Mouse (Mus musculus) cerebellum, postnatal 25 days (tissue): ENCODE measurements at regions not wholly inside any gene's neighbourhood (a gene's known extent, or its start where the extent isn't known, plus 50 kb on each side); places are given as distances from the start of the nearest gene placed in this dataset.
A peak's percentile ranks its signal among the peaks of the same experiment; 100 is the strongest.

Experiments
- DNase-seq, 2 experiments: peaks; one replicate each; pipeline ENCODE4 v3.0.0; 2021; ENCODE audit warnings: mixed read lengths in 2 of 2

- DNase-seq, result no peak
Observed at GRCm38 (mm10) chr9:47401511-47401910, 128.5 kb upstream of the Cadm1 start.

DNA sequence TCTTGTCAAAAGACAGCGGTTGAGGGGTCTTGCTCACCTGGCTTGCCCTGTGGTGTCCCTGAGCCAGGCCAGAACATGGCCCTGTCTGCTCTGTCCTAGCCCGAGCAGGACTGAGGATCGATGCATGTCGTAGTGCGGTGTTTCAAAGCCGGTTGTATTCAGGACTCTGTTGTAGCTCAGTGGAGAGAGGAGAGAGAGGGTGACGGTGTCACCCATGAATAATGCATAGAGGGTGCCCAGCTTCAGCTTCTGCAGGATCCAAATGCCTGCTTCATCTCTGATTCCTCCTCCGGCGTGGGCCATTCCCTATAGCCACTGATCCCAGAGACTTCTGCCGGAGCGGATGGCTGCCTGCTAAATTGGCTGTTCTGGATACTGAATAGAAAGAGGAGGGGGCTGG lies 126.7 kb upstream of the Cadm1 start:
- no peak for DNase-seq

- DNase-seq, result no peak
Observed at GRCm38 (mm10) chr9:47404821-47405220, 125.2 kb upstream of the Cadm1 start.

DNA sequence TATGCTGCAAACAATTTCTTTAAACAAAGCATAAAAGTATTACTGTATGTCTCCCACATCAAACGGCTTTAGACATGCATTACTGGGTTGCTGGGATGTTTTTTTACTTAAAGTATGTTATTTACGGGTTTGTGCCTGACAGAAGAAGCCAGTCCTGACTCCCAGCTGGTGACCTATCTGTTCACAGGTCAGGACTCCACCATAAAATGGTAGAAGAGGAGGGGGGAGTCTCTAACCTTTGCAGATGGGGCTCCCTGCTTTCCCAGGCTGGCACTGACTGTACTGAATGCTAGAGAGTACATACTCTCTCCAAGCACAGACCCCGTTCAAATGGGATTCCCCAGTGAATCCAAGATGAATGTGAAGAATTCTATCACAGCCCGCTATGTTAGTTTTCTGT lies 124.4 kb upstream of the Cadm1 start:
- no peak for DNase-seq

GRCm38 (mm10) chr9:47407007-47407670 lies 122.8 kb upstream of the Cadm1 start:
- DNase-seq, result peak in 1 of 2 experiments; percentile 32

GRCm38 (mm10) chr9:47408061-47408460 lies 121.9 kb upstream of the Cadm1 start:
- DNase-seq, result no peak

DNA sequence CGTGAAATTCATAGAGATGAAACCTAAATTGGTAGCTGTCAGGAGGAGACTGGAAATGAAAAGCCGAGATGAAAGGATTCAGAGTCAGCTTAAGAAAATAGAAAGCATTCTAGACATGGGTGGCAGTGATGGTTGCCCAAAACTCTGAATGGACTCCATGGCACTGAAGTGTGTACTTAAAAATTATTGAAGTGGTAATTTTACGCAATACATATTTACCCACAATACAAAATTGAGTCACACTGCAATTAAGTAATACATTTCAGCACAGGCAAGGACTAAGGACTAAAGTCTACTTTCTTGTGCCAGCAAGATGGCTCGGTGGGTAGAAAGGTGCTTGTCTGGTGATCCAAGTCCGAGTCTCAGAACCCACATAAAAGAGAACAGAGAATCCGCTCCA lies 120.4 kb upstream of the Cadm1 start:
- DNase-seq, result no peak

- DNase-seq, result no peak
Observed at GRCm38 (mm10) chr9:47412786-47413185, 117.2 kb upstream of the Cadm1 start.

DNA sequence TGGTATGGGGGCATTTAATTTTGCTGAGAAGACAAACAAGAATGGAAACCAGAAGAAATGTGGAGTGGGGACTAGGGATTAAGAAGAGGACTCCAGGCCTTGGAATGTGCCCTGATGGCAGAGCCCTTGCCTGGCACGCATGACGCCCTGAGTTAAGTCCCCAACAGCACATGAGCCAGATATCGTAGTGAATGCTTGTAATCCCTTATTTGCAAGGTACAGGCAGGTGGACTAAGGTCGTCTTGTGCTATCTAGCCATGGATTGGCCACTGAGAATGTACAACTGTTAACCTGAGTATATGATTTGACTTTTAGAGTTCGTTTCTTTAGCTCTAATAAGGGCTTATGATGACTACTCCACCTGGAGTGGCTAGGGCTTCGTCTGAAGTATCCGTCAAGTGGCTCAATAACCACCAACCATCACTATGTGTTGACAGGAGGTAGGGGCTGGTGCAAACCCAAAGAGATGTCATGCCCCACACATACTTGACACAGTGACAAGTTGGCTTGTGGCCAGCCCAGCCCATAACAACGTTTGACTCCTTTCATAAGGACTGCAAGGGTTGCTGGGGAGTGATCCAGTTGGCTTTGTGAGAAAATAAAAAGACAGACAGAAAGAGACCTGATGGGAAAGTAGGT lies 115.5 kb upstream of the Cadm1 start:
- no peak for DNase-seq

GRCm38 (mm10) chr9:47422151-47422599 lies 107.8 kb upstream of the Cadm1 start:
- peak; percentile 68 to 71 for DNase-seq

- peak; percentile 91 to 95 for DNase-seq
Observed at GRCm38 (mm10) chr9:47422741-47423461, 107.1 kb upstream of the Cadm1 start.

- DNase-seq, result no peak
Observed at GRCm38 (mm10) chr9:47423462-47423832, 106.5 kb upstream of the Cadm1 start.

- DNase-seq, result no peak
Observed at GRCm38 (mm10) chr9:47424191-47424590, 105.8 kb upstream of the Cadm1 start.

DNA sequence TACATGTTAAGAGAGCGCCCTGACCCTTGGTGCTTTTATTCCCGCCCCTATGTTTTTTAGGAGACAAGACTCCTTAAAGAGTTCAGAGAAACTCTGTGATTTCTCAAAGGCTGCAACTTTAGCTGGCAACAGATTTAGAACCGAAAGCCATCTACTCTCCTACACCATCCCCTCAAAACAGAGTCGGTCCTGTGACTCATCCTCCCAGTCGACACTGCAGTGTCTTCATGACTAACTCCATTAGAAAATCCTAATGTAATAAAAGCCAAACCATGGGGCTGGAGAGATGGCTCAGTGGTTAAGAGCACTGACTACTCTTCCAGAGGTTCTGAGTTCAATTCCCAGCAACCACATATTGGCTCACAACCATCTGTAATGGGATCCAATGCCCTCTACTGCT lies 103.3 kb upstream of the Cadm1 start:
- no peak for DNase-seq

DNA sequence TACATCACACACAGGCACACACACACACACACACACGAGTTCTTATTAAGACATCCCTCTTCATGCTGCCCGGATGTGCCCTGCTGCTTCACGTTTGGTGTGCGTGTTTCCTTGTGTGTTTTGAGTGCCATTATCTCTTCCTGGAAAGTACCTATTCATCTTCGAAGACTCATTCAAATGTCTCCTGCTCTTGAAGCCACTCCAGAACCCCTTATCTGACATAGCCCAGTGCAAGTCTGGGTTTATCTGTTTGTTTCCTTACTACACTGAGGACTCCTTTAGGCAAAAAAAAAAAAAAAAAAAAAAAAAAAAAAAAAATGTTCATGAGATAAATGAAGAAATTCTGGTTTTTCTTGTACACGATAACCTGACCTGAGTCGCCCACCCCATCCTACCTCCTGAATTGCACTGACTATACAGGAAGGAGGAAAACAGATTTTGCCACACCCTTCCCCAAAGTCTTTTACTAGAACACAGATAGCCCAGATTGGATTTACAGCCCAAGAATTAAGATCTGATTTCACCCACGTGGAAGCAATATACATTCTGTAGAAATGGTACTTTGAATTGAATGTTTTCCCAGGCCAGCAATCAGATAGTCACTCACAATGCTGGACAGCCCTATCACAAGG lies 101.1 kb upstream of the Cadm1 start:
- no peak for DNase-seq

DNA sequence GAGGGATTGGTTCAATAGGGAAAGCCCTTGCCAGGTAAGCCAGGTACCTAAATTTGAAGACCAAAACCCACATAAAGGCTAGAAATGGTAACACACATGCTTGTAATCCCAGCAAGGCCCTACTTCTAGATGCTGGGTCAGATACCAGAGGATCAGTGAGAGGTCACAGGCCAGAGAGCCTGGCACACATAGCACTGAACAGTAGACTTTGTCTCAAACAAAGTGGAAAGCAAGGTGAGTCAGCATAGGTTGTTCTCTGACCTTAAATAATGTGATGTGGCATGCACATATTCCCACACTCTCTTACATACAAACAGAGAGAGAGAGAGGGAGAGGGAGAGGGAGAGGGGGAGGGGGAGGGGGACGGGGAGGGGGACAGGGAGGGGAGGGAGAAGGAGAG lies 100.3 kb upstream of the Cadm1 start:
- no peak for DNase-seq

DNA sequence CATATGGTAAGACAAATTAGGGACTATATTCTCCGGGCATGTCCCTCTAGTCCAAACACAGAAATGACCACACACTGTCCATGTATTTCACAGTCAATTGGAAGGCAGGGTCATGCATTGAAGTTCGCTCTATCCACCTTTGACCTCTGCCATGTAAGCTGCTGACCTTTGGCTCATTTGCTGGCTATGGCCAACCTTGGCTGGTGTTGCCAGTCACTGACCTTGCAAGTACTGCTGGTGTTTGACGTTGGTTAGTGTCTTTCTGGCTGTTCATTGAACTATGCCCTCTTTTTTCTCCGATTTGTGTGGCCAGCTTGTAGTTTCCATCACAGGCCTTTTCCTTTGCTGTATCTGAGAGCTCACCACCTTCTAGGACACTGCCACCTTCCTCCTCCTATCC lies 97.3 kb upstream of the Cadm1 start:
- DNase-seq, result no peak

DNA sequence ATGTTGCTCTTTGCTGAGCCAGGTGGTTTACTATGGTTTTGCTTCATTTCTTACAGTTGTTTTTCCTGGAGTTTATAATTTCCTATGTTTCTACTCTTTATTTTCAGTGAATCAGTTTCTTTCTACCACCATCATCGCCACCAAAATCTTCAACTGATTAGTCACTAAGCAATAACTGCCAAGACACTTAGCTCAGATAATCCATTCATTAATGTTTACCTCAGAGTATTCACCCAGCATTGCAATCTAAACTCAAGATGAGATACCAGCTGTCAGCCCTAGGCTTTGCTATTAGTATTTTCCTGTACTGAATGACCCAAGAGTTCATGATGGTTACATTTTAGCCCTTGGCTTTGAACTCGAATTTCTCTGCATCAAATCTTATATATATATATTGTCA lies 96.8 kb upstream of the Cadm1 start:
- DNase-seq, result no peak

GRCm38 (mm10) chr9:47434091-47434490 lies 95.9 kb upstream of the Cadm1 start:
- DNase-seq, result no peak

DNA sequence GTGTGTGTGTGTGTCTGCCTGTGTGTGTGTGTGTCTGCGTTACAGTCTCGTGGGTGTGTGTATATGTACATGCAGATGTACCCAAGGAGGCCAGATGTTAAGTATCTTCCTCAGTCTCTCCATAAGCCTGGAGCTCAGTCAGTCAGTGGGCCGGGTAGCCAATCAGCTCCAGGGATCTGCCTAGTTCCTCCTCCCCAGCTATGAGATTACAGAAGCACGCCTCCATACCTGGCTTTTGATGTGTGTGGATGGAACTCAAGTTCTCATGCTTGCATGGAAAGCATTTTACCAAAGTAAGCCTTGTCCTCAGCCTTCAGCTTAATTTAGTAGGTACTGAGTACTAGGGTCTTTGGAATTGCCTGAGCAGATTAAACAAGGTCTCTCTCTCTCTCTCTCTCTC lies 91.0 kb upstream of the Cadm1 start:
- DNase-seq, result no peak

- peak in 1 of 2 experiments; percentile 31 for DNase-seq
Observed at GRCm38 (mm10) chr9:47439506-47439905, 90.5 kb upstream of the Cadm1 start.

GRCm38 (mm10) chr9:47440128-47440527 lies 89.8 kb upstream of the Cadm1 start:
- peak; percentile 30 to 60 for DNase-seq

DNA sequence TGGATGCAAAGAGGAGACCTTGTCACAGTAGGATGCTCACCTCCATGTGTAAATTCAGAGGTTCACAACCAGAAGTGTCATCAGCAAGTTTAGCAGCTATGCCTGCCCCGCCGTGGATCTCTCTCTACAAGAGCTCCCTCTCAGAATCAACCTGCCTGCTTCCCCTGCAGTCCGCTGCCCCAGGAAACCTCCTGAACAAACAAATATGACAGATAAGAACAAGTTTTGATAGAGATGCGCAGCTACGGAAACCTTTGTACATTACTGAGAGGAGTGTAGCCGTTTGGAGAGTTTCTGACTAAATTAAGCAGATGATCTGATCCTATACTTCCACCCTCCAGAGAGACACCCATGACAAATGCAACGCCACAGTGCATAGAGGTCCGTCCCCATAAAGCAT lies 88.8 kb upstream of the Cadm1 start:
- DNase-seq, result no peak

DNA sequence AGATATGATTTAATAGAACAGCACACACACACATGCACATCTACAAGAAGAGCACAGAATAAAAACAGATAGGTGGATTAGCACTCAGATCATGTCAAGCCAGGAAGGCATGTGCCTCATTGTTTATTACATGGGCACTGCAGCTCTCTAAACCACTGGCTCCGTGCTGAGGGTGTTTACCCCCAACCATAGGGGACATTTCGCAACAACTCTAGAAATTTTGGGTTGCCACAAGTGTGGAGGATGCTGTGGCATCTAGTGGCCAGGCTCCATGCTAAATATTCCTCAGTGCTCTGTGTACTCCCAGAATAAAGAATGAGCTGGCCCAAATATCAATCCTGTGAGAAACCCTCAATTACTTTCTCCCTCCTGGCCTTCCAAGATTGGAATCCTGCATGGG lies 85.8 kb upstream of the Cadm1 start:
- DNase-seq, result no peak
